Mouse (Mus musculus): ENCODE data around the gene Tmem86a. TPM values are rescaled to one million over a fixed set of nuclear protein-coding genes. Genes with fewer than 3 reads are reported as not detected.
A peak's percentile ranks its signal among the peaks of the same experiment; 100 is the strongest.

The Tmem86a gene
- polyA plus RNA-seq, 1 experiment from 2014 or later = 21.1 TPM

GRCm38 (mm10) chr7:47015390-47016065 is 34.9 kb upstream of the Tmem86a start:
- TF ChIP-seq EP300 (optimal IDR thresholded peaks at IDR 0.05) (no peak), CTCF (IDR thresholded peaks at IDR 0.05; ENCODE audit: low read depth) (peak; percentile 84)
- no peak overlapping the region for H3K4me3 ChIP-seq (ENCODE audit: low read depth, low read length)
- no peaks in the 10 kb centered on the region; the same call in 1 of the 2 replicates for H3K4me1 ChIP-seq (replicated peaks; ENCODE audit: control insufficient read depth, insufficient read depth)
- DNase-seq (ENCODE audit: low spot score) (peak; percentile 92), ATAC-seq (ENCODE audit: low FRiP score, low TSS enrichment) (peak; percentile 99)
- H3K4me2 ChIP-seq (replicated peaks; ENCODE audit: low read depth) = peak overlapping the region; percentile 44
- no peak overlapping the region for H3K9ac ChIP-seq (ENCODE audit: low read length)
- H3K27me3 ChIP-seq (ENCODE audit: control insufficient read depth, insufficient read depth, low read length) = no peaks in the 10 kb centered on the region
- no peaks in the 10 kb centered on the region for H3K9me3 ChIP-seq (ENCODE audit: control insufficient read depth, low read length)
- H3K27ac ChIP-seq (replicated peaks) = peak overlapping the region; percentile 72
- 8% methylated on average over 6 of the region's 6 CpGs for WGBS
- no peaks in the 10 kb centered on the region for H3K36me3 ChIP-seq (ENCODE audit: control insufficient read depth, insufficient read depth, low read length)

GRCm38 (mm10) chr7:47016602-47017001 is 33.8 kb upstream of the Tmem86a start:
- H3K4me1 ChIP-seq (replicated peaks; ENCODE audit: control insufficient read depth, insufficient read depth) = no peaks in the 10 kb centered on the region; the same call in 1 of the 2 replicates
- no peaks in the 10 kb centered on the region for H3K36me3 ChIP-seq (ENCODE audit: control insufficient read depth, insufficient read depth, low read length)
- DNase-seq (ENCODE audit: low spot score) = no peak
- no peak overlapping the region for H3K9ac ChIP-seq (ENCODE audit: low read length)
- ATAC-seq (ENCODE audit: low FRiP score, low TSS enrichment) = no peak
- no peak overlapping the region for H3K4me3 ChIP-seq (ENCODE audit: low read depth, low read length)
- 73% methylated on average over 3 of the region's 3 CpGs for WGBS
- H3K4me2 ChIP-seq (replicated peaks; ENCODE audit: low read depth) = no peak overlapping the region
- no peak overlapping the region for H3K27ac ChIP-seq (replicated peaks)
- TF ChIP-seq EP300 (optimal IDR thresholded peaks at IDR 0.05) (no peak), CTCF (IDR thresholded peaks at IDR 0.05; ENCODE audit: low read depth) (no peak)
- H3K9me3 ChIP-seq (ENCODE audit: control insufficient read depth, low read length) = no peaks in the 10 kb centered on the region
- H3K27me3 ChIP-seq (ENCODE audit: control insufficient read depth, insufficient read depth, low read length) = no peaks in the 10 kb centered on the region

DNA sequence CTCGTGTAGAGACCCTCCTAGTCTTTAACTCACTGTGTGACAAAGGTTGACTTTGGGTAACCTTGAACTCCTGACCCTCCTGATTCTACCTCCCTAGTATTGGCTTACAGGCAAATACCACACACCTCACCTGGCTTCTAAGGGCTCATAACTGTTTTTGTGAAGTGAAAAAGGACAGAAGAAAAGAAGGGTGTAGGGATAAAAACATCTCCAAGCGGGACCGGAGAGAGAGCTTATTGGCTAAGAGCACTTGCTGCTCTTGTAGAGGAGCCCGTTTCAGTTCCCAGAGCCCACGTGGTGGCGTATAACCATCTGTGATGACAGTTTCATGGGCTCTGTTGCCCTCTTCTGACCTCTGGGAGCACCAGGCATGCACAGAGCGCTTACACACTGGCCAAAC is 33.3 kb upstream of the Tmem86a start:
- no peak for ATAC-seq (ENCODE audit: low FRiP score, low TSS enrichment)

GRCm38 (mm10) chr7:47019641-47020040 is 30.8 kb upstream of the Tmem86a start:
- Histone ChIP-seq H3K9ac (ENCODE audit: low read length) (no peak overlapping the region), H3K9me3 (ENCODE audit: control insufficient read depth, low read length) (no peaks in the 10 kb centered on the region), H3K4me3 (ENCODE audit: low read depth, low read length) (no peak overlapping the region), H3K4me2 (replicated peaks; ENCODE audit: low read depth) (no peak overlapping the region), H3K36me3 (ENCODE audit: control insufficient read depth, insufficient read depth, low read length) (no peaks in the 10 kb centered on the region), H3K27ac (replicated peaks) (no peak overlapping the region), H3K27me3 (ENCODE audit: control insufficient read depth, insufficient read depth, low read length) (no peaks in the 10 kb centered on the region), H3K4me1 (replicated peaks; ENCODE audit: control insufficient read depth, insufficient read depth) (no peaks in the 10 kb centered on the region; the same call in 1 of the 2 replicates)
- ATAC-seq (ENCODE audit: low FRiP score, low TSS enrichment) (no peak), DNase-seq (ENCODE audit: low spot score) (no peak)
- WGBS = 44% methylated on average over 5 of the region's 5 CpGs
- no peak for TF ChIP-seq CTCF (IDR thresholded peaks at IDR 0.05; ENCODE audit: low read depth)
- no peak for TF ChIP-seq EP300 (optimal IDR thresholded peaks at IDR 0.05)

More for the DNA sequence above, 33.3 kb upstream of the Tmem86a start:
- DNase-seq (ENCODE audit: low spot score) = no peak
- no peaks in the 10 kb centered on the region for H3K36me3 ChIP-seq (ENCODE audit: control insufficient read depth, insufficient read depth, low read length)
- no peaks in the 10 kb centered on the region for H3K27me3 ChIP-seq (ENCODE audit: control insufficient read depth, insufficient read depth, low read length)
- no peak overlapping the region for H3K27ac ChIP-seq (replicated peaks)
- WGBS = 73% methylated on average over 7 of the region's 7 CpGs
- H3K4me1 ChIP-seq (replicated peaks; ENCODE audit: control insufficient read depth, insufficient read depth) = no peaks in the 10 kb centered on the region; the same call in 1 of the 2 replicates
- H3K4me3 ChIP-seq (ENCODE audit: low read depth, low read length) = no peak overlapping the region
- no peaks in the 10 kb centered on the region for H3K9me3 ChIP-seq (ENCODE audit: control insufficient read depth, low read length)
- no peak overlapping the region for H3K9ac ChIP-seq (ENCODE audit: low read length)
- no peak overlapping the region for H3K4me2 ChIP-seq (replicated peaks; ENCODE audit: low read depth)
- TF ChIP-seq EP300 (optimal IDR thresholded peaks at IDR 0.05) (no peak), CTCF (IDR thresholded peaks at IDR 0.05; ENCODE audit: low read depth) (no peak)

- no peak for TF ChIP-seq EP300 (optimal IDR thresholded peaks at IDR 0.05)
- TF ChIP-seq CTCF (IDR thresholded peaks at IDR 0.05; ENCODE audit: low read depth) = no peak
- H3K4me2 ChIP-seq (replicated peaks; ENCODE audit: low read depth) = no peak overlapping the region; the same call in 1 of the 2 replicates
These were observed 29.4 kb upstream of the Tmem86a start for GRCm38 (mm10) chr7:47020956-47021355.

DNA sequence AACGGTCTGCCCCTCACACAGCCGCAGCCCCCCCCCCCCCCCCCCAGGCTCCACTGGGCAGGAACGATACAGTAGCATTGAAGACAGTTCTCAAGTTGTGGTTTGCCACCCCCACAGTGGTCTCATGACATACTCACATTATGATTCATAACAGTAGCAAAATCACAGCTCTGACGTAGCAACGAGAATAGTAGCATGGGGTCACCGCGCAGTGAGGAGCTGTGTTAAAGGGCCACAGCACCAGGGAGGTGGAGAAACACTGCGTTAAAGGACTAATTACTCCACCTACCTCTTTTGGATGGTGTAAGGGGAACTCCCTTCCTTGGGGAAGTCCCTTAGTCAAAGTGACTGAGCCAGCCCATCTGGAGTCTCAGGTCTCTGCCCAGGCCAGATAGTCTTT is 27.9 kb upstream of the Tmem86a start:
- no peak overlapping the region for H3K9ac ChIP-seq (ENCODE audit: low read length)
- no peaks in the 10 kb centered on the region for H3K27me3 ChIP-seq (ENCODE audit: control insufficient read depth, insufficient read depth, low read length)
- H3K36me3 ChIP-seq (ENCODE audit: control insufficient read depth, insufficient read depth, low read length) = no peaks in the 10 kb centered on the region
- ATAC-seq (ENCODE audit: low FRiP score, low TSS enrichment) (no peak; the same call in 1 of the 2 replicates), DNase-seq (ENCODE audit: low spot score) (no peak)
- H3K27ac ChIP-seq (replicated peaks) = no peak overlapping the region
- H3K4me1 ChIP-seq (replicated peaks; ENCODE audit: control insufficient read depth, insufficient read depth) = no peaks in the 10 kb centered on the region
- H3K9me3 ChIP-seq (ENCODE audit: control insufficient read depth, low read length) = no peaks in the 10 kb centered on the region
- H3K4me3 ChIP-seq (ENCODE audit: low read depth, low read length) = no peak overlapping the region
- 71% methylated on average over 8 of the region's 8 CpGs for WGBS
- TF ChIP-seq EP300 (optimal IDR thresholded peaks at IDR 0.05) (no peak), CTCF (IDR thresholded peaks at IDR 0.05; ENCODE audit: low read depth) (no peak)
- H3K4me2 ChIP-seq (replicated peaks; ENCODE audit: low read depth) = no peak overlapping the region

More at GRCm38 (mm10) chr7:47020956-47021355, 29.4 kb upstream of the Tmem86a start:
- no peaks in the 10 kb centered on the region for H3K36me3 ChIP-seq (ENCODE audit: control insufficient read depth, insufficient read depth, low read length)
- 11% methylated on average over 8 of the region's 8 CpGs for WGBS
- H3K9me3 ChIP-seq (ENCODE audit: control insufficient read depth, low read length) = no peaks in the 10 kb centered on the region
- H3K4me1 ChIP-seq (replicated peaks; ENCODE audit: control insufficient read depth, insufficient read depth) = no peaks in the 10 kb centered on the region
- DNase-seq (ENCODE audit: low spot score) = no peak
- H3K9ac ChIP-seq (ENCODE audit: low read length) = no peak overlapping the region
- H3K27ac ChIP-seq (replicated peaks) = no peak overlapping the region
- H3K27me3 ChIP-seq (ENCODE audit: control insufficient read depth, insufficient read depth, low read length) = no peaks in the 10 kb centered on the region
- no peak for ATAC-seq (ENCODE audit: low FRiP score, low TSS enrichment)
- H3K4me3 ChIP-seq (ENCODE audit: low read depth, low read length) = no peak overlapping the region
